Mouse (Mus musculus) granulocyte monocyte progenitor cell, adult 5-6 weeks (primary cell): Measurements from ENCODE around the gene Chmp2a. TPM values are rescaled to one million over a fixed set of nuclear protein-coding genes. Genes with fewer than 3 reads are reported as not detected.

Source experiments
- ATAC-seq: replicated peaks from 2 replicates; pipeline ENCODE4 v1.8.0; 2016; ENCODE audit warnings: mild to moderate bottlenecking, moderate TSS enrichment, inconsistent platforms; ENCODE audit not compliant: poor library complexity, severe bottlenecking
- total RNA-seq, 2 experiments: library from RNA; stranded (forward) in 1 of 2; stranded (reverse) in 1 of 2; fragments of 200-712, 200-1000 nt in 1 of 2; fragments of >200 nt in 1 of 2; fragmentation: Nextera tagmentation in 1 of 2; gene quantifications; 2 replicates each; pipeline ENCODE4 v1.2.3; 2014 to 2017

Chmp2a gene
- total RNA-seq, 2 experiments from 2014 or later = 117 to 196 TPM

GRCm38 (mm10) chr7:13036806-13037205 is 2.2 kb upstream of the Chmp2a start:
- no peak for ATAC-seq

- no peak for ATAC-seq
Measured at GRCm38 (mm10) chr7:13035211-13035855, 726 bp upstream of the Chmp2a start.

- no peak for ATAC-seq
Measured at GRCm38 (mm10) chr7:13033451-13034147, 1.0 kb downstream of the Chmp2a start.

- ATAC-seq = no peak
Measured at GRCm38 (mm10) chr7:13032541-13032940, 2.1 kb downstream of the Chmp2a start.

- no peak for ATAC-seq
Measured at GRCm38 (mm10) chr7:13031983-13032382, 2.6 kb downstream of the Chmp2a start.

GRCm38 (mm10) chr7:13031069-13031468 is 3.5 kb downstream of the Chmp2a start:
- ATAC-seq = no peak

GRCm38 (mm10) chr7:13028986-13029385 is 5.6 kb downstream of the Chmp2a start:
- ATAC-seq = no peak

GRCm38 (mm10) chr7:13025511-13026112 is 9.0 kb downstream of the Chmp2a start:
- no peak for ATAC-seq

GRCm38 (mm10) chr7:13024805-13025204 is 9.8 kb downstream of the Chmp2a start:
- peak; percentile 8 for ATAC-seq

GRCm38 (mm10) chr7:13023928-13024731 is 10.5 kb downstream of the Chmp2a start:
- ATAC-seq = peak; percentile 68

GRCm38 (mm10) chr7:13022773-13023535 is 11.7 kb downstream of the Chmp2a start:
- ATAC-seq = peak; percentile 71

- no peak for ATAC-seq
Measured at GRCm38 (mm10) chr7:13015217-13015616, 19.4 kb downstream of the Chmp2a start.

- no peak for ATAC-seq
Measured at GRCm38 (mm10) chr7:13014275-13014839, 20.2 kb downstream of the Chmp2a start.

- ATAC-seq = no peak
Measured at GRCm38 (mm10) chr7:13013671-13014070, 20.9 kb downstream of the Chmp2a start.

GRCm38 (mm10) chr7:13010005-13010908 is 24.4 kb downstream of the Chmp2a start, which contains the start of gene Zbtb45:
Gene Zbtb45, minus strand, starts transcription at chr7:13010034.
- no peak for ATAC-seq

GRCm38 (mm10) chr7:13009143-13010004 is 25.2 kb downstream of the Chmp2a start:
- ATAC-seq = peak; percentile 88

- ATAC-seq = no peak
Measured at GRCm38 (mm10) chr7:13007341-13008092, 27.1 kb downstream of the Chmp2a start.
